Mouse (Mus musculus): ENCODE measurements around the gene Gucy2e.

DNA sequence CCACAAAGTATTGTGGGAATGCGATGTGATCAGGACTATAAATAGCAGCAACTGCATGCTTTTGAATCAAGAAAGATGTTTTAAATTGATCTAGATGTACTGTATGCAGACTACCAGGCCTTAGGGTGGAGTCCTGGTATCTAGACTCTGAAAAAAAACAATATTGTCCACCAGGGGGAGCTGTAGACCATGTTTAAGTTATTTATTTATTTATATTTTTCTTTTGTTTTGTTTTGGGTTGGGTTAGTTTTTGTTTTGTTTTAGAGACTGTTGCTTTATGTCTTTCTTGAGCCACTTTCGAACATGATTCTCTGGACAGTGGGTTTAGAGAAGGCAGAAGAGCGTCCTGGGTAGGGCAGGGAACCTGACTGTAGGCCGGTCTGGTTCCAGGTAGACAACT lies 21.0 kb upstream of the Gucy2e start:
- TF ChIP-seq CTCF (IDR thresholded peaks at IDR 0.05; ENCODE audit: low read depth, low read length) = no peak
- no peak for TF ChIP-seq POLR2A (IDR thresholded peaks at IDR 0.05; ENCODE audit: borderline replicate concordance, low read depth, low read length)

Measured in bone marrow macrophage, adult 2 months (primary cell).